Mouse (Mus musculus): ENCODE results near the gene Cyth4. TPM values are rescaled to one million over a fixed set of nuclear protein-coding genes. Genes with fewer than 3 reads are reported as not detected.
A peak's percentile ranks its signal among the peaks of the same experiment; 100 is the strongest.

Cyth4 gene
- polyA plus RNA-seq, 1 experiment from 2014 or later: 3.8 TPM

DNA sequence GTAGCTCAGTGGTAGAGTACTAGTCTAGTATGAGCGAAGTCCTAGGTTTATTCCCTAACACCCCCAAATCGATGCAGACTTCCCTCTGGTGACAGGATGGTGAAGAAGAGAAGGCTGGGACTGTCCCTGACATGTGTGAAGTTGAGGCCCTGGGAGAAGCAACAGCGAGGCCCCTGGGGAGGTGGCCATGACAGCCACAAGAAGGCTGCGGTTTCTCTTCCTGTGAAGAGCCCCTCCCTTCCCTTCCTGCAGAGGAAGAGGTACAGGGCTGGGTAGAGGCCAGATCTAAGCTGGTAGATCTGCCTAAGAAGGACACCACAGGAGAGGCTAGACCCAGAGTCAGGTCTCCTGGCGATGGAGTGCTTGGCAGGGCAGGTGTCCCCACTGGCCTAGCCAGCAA is 32.9 kb upstream of the Cyth4 start:
- ATAC-seq (ENCODE audit: insufficient number of reproducible peaks, low FRiP score): no peak
- no peak overlapping the region for H3K4me3 ChIP-seq
- peaks cover 5% of the 10 kb centered on the region; the same call in 1 of the 2 replicates for H3K4me1 ChIP-seq (replicated peaks)
- no peaks in the 10 kb centered on the region for H3K27me3 ChIP-seq (replicated peaks)
- no peak overlapping the region for H3K27ac ChIP-seq (ENCODE audit: poor library complexity, severe bottlenecking)
- no peak overlapping the region for H3K9ac ChIP-seq
- no peaks in the 10 kb centered on the region for H3K36me3 ChIP-seq
- H3K9me3 ChIP-seq (replicated peaks): no peaks in the 10 kb centered on the region
- no peak overlapping the region for H3K4me2 ChIP-seq
- WGBS: 73% methylated on average over 5 of the region's 5 CpGs

DNA sequence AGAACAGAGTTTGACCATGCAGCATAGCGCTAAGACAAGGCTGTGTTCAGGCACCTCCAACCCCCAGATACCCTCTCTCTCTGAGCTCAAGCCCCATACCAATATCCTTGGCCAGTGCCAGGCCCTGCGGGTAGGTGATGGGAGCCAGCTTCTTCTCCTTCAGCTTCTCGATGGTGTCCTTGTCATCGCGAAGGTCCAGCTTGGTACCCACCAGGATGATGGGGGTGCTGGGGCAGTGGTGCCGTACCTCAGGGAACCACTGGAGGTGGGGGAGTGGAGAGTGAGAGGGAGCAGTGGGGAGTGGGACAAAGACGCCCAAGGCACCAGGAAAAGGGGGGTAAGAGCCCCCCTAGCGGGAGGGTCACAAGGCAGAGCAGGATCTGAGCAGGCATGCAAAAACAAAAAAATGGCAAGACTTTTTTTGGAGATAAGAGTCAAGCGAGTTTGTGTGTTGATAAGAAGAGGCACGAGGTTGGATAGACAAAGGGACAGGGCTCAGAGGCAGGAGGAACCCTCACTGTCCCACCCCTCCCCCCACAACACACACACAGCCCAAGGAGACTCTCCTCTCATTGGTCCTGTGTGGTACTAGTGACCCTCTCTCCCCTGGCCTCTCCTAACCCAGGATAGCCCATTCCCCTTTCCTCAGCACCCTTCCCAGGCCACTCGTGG is 31.9 kb upstream of the Cyth4 start:
- no peaks in the 10 kb centered on the region for H3K36me3 ChIP-seq
- H3K27me3 ChIP-seq (replicated peaks): no peaks in the 10 kb centered on the region
- H3K9me3 ChIP-seq (replicated peaks): no peaks in the 10 kb centered on the region
- H3K4me2 ChIP-seq: no peak overlapping the region
- no peak for ATAC-seq (ENCODE audit: insufficient number of reproducible peaks, low FRiP score)
- H3K4me1 ChIP-seq (replicated peaks): peaks cover 5% of the 10 kb centered on the region; the same call in 1 of the 2 replicates
- H3K27ac ChIP-seq (ENCODE audit: poor library complexity, severe bottlenecking): no peak overlapping the region
- 63% methylated on average over 11 of the region's 11 CpGs for WGBS
- H3K9ac ChIP-seq: no peak overlapping the region
- no peak overlapping the region for H3K4me3 ChIP-seq

DNA sequence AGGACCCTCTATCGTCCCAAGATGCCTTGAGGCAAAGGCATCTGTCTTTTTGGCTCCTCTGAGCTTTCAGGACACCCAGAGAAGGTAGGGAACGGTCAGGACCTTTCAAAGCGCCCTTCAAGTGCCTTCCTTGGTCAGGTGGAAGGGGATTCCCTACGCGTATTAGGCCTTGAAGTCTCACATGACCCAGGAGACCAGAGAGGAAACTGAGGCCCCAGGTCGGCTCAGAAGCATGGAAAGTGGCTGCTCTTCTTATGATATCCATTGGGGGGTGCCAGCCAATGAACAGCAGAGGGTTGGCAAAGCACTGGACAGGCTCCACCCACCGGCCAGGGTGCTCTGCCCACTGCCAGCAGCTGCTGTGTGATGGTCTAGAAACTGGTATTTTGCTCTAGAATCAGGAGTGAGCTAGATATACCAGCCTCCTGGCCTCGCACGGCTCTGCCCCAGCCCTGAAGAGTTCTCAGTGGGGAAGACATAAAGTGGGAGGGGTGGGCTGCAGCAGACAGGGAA is 29.2 kb upstream of the Cyth4 start:
- Histone ChIP-seq H3K4me3 (no peak overlapping the region), H3K4me2 (no peak overlapping the region), H3K27me3 (replicated peaks) (no peaks in the 10 kb centered on the region), H3K27ac (ENCODE audit: poor library complexity, severe bottlenecking) (no peak overlapping the region), H3K4me1 (replicated peaks) (peaks cover 21% of the 10 kb centered on the region), H3K9me3 (replicated peaks) (no peaks in the 10 kb centered on the region), H3K36me3 (no peaks in the 10 kb centered on the region), H3K9ac (no peak overlapping the region)
- no peak for ATAC-seq (ENCODE audit: insufficient number of reproducible peaks, low FRiP score)
- 66% methylated on average over 9 of the region's 9 CpGs for WGBS

- Histone ChIP-seq H3K9me3 (replicated peaks) (peaks cover 3% of the 10 kb centered on the region; the same call in 1 of the 2 replicates), H3K4me2 (no peak overlapping the region), H3K9ac (no peak overlapping the region), H3K27ac (ENCODE audit: poor library complexity, severe bottlenecking) (no peak overlapping the region), H3K27me3 (replicated peaks) (no peaks in the 10 kb centered on the region), H3K4me1 (replicated peaks) (peaks cover 20% of the 10 kb centered on the region), H3K36me3 (no peaks in the 10 kb centered on the region), H3K4me3 (no peak overlapping the region)
- no peak for ATAC-seq (ENCODE audit: insufficient number of reproducible peaks, low FRiP score)
- WGBS: 91% methylated on average over 5 of the region's 5 CpGs
These were observed 26.7 kb upstream of the Cyth4 start for GRCm38 (mm10) chr15:78570170-78570569.

GRCm38 (mm10) chr15:78571554-78572269 is 25.1 kb upstream of the Cyth4 start:
- 22% methylated on average over 16 of the region's 16 CpGs for WGBS
- H3K4me2 ChIP-seq: peak overlapping the region; percentile 23
- H3K9me3 ChIP-seq (replicated peaks): peaks cover 3% of the 10 kb centered on the region; the same call in 1 of the 2 replicates
- no peaks in the 10 kb centered on the region for H3K36me3 ChIP-seq
- no peaks in the 10 kb centered on the region for H3K27me3 ChIP-seq (replicated peaks)
- H3K9ac ChIP-seq: peak overlapping the region; percentile 32; the same call in 1 of the 2 replicates
- ATAC-seq (ENCODE audit: insufficient number of reproducible peaks, low FRiP score): peak; percentile 79
- peaks cover 20% of the 10 kb centered on the region for H3K4me1 ChIP-seq (replicated peaks)
- peak overlapping the region; percentile 46; the same call in 1 of the 2 replicates for H3K27ac ChIP-seq (ENCODE audit: poor library complexity, severe bottlenecking)
- H3K4me3 ChIP-seq: no peak overlapping the region

GRCm38 (mm10) chr15:78572270-78572600 is 24.6 kb upstream of the Cyth4 start:
- H3K36me3 ChIP-seq: no peaks in the 10 kb centered on the region
- H3K9ac ChIP-seq: peak overlapping the region; percentile 32; the same call in 1 of the 2 replicates
- H3K27me3 ChIP-seq (replicated peaks): no peaks in the 10 kb centered on the region
- H3K4me1 ChIP-seq (replicated peaks): peaks cover 20% of the 10 kb centered on the region
- 0 out of 2 replicates have a peak, but pooled peaks have one; percentile 31 for ATAC-seq (ENCODE audit: insufficient number of reproducible peaks, low FRiP score)
- H3K9me3 ChIP-seq (replicated peaks): peaks cover 3% of the 10 kb centered on the region; the same call in 1 of the 2 replicates
- 79% methylated on average over 5 of the region's 5 CpGs for WGBS
- no peak overlapping the region for H3K4me3 ChIP-seq
- H3K4me2 ChIP-seq: no peak overlapping the region; the same call in 1 of the 2 replicates
- H3K27ac ChIP-seq (ENCODE audit: poor library complexity, severe bottlenecking): 0 out of 2 replicates have a peak overlapping the region, but pooled peaks have one; percentile 46

GRCm38 (mm10) chr15:78572658-78573397 is 24.0 kb upstream of the Cyth4 start, which contains the start of gene Rac2:
Rac2 (minus strand) TSS chr15:78572783.
- Histone ChIP-seq H3K36me3 (no peaks in the 10 kb centered on the region), H3K9me3 (replicated peaks) (peaks cover 3% of the 10 kb centered on the region; the same call in 1 of the 2 replicates), H3K4me3 (no peak within 1 kb of the TSS), H3K4me2 (peak within 1 kb of the TSS; percentile 23), H3K27ac (ENCODE audit: poor library complexity, severe bottlenecking) (peak within 1 kb of the TSS; percentile 46; the same call in 1 of the 2 replicates), H3K27me3 (replicated peaks) (no peaks in the 10 kb centered on the region), H3K9ac (peak within 1 kb of the TSS; percentile 32; the same call in 1 of the 2 replicates), H3K4me1 (replicated peaks) (peaks cover 20% of the 10 kb centered on the region)
- ATAC-seq (ENCODE audit: insufficient number of reproducible peaks, low FRiP score): no peak
- 77% methylated on average over 8 of the region's 8 CpGs for WGBS

- 78% methylated on average over 4 of the region's 4 CpGs for WGBS
- H3K9me3 ChIP-seq (replicated peaks): peaks cover 3% of the 10 kb centered on the region; the same call in 1 of the 2 replicates
- ATAC-seq (ENCODE audit: insufficient number of reproducible peaks, low FRiP score): no peak
These were observed 20.5 kb upstream of the Cyth4 start for GRCm38 (mm10) chr15:78576284-78576810.

DNA sequence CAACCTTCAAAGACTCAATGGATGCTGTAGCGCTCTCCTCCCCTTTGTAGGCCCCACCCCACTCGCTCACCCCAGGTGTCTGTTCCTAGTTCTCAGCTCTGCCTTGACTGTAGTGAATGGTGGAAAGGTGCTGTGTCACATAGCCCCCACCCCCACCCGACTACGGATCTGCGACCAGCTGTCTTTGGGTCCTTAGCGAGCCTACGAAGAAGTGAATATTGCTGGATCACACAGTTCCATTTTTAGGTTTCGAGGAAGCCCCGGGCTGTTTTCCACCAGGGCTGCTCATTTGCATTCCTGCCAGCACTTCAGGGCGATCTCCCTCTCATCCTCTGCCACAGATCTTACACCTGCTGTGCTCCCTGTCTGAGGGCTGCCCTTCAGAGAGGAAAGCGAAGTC is 13.5 kb upstream of the Cyth4 start:
- peaks cover 22% of the 10 kb centered on the region for H3K4me1 ChIP-seq (replicated peaks)
- peaks cover 13% of the 10 kb centered on the region; the same call in 1 of the 2 replicates for H3K27me3 ChIP-seq (replicated peaks)
- ATAC-seq (ENCODE audit: insufficient number of reproducible peaks, low FRiP score): no peak
- H3K9me3 ChIP-seq (replicated peaks): peaks cover 5% of the 10 kb centered on the region; the same call in 1 of the 2 replicates
- no peak overlapping the region for H3K4me3 ChIP-seq
- H3K4me2 ChIP-seq: no peak overlapping the region
- H3K9ac ChIP-seq: no peak overlapping the region
- H3K27ac ChIP-seq (ENCODE audit: poor library complexity, severe bottlenecking): no peak overlapping the region
- no peaks in the 10 kb centered on the region for H3K36me3 ChIP-seq
- 23% methylated on average over 11 of the region's 11 CpGs for WGBS

More at GRCm38 (mm10) chr15:78576284-78576810, 20.5 kb upstream of the Cyth4 start:
- H3K4me3 ChIP-seq: no peak overlapping the region
- no peaks in the 10 kb centered on the region for H3K27me3 ChIP-seq (replicated peaks)
- peaks cover 37% of the 10 kb centered on the region for H3K4me1 ChIP-seq (replicated peaks)
- H3K4me2 ChIP-seq: no peak overlapping the region
- H3K27ac ChIP-seq (ENCODE audit: poor library complexity, severe bottlenecking): no peak overlapping the region
- H3K9ac ChIP-seq: no peak overlapping the region
- no peaks in the 10 kb centered on the region for H3K36me3 ChIP-seq

DNA sequence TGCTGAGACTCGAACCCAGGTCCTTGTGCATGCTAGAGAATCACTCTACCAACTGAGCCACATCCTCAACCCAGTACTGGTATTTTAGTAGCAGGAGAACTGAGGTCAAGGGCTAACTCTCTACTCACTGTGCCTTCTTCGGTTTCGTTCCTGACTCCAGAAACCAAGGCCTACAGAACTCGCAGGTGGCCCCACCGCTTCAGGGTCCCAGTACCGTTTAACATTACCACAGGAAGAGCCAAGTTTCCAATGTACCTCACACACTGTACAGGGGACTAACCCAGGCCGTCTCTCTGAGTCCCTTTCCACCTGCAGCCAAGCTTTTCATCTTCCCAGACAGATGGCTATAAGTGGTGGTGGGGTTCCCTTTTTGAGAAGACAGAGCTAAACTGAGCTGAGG is 11.4 kb upstream of the Cyth4 start:
- Histone ChIP-seq H3K9ac (no peak overlapping the region), H3K27me3 (replicated peaks) (peaks cover 13% of the 10 kb centered on the region; the same call in 1 of the 2 replicates), H3K4me1 (replicated peaks) (peaks cover 11% of the 10 kb centered on the region), H3K4me2 (no peak overlapping the region), H3K9me3 (replicated peaks) (peaks cover 5% of the 10 kb centered on the region; the same call in 1 of the 2 replicates), H3K36me3 (no peaks in the 10 kb centered on the region), H3K4me3 (no peak overlapping the region), H3K27ac (ENCODE audit: poor library complexity, severe bottlenecking) (no peak overlapping the region)
- ATAC-seq (ENCODE audit: insufficient number of reproducible peaks, low FRiP score): no peak
- WGBS: 83% methylated on average over 7 of the region's 7 CpGs

All from heart, embryonic 12.5 days (tissue).